Mouse (Mus musculus) c-Kit-positive CD71-negative TER-119-negative erythroid progenitor cells, embryonic 14.5 days (primary cell): ENCODE data around the gene Ldlr.
"Not testable (repeated sequence)": the region's sequence is repeated elsewhere in the genome, so short reads cannot be mapped to it uniquely, and the experiment has no call there.

Experiments used
- DNase-seq: peaks from one replicate; pipeline ENCODE4 v3.0.0-alpha.2; 2013; ENCODE audit warnings: low read depth

The Ldlr gene

GRCm38 (mm10) chr9:21758576-21759529 lies 35.6 kb downstream of the Ldlr start:
- DNase-seq: no peak

GRCm38 (mm10) chr9:21759718-21760117 lies 36.4 kb downstream of the Ldlr start:
- no peak for DNase-seq

GRCm38 (mm10) chr9:21760155-21761088 lies 37.1 kb downstream of the Ldlr start, which contains the start of gene Spc24:
Gene Spc24, minus strand, starts transcription at chr9:21760303.
- DNase-seq: peak; percentile 98

- DNase-seq: no peak
Observed at GRCm38 (mm10) chr9:21762135-21762534, 38.9 kb downstream of the Ldlr start.

- DNase-seq: no peak
Observed at GRCm38 (mm10) chr9:21764084-21764999, 41.1 kb downstream of the Ldlr start.

GRCm38 (mm10) chr9:21767896-21768295 lies 44.6 kb downstream of the Ldlr start:
- no peak for DNase-seq

- no peak for DNase-seq
Observed at GRCm38 (mm10) chr9:21768511-21769411, 45.5 kb downstream of the Ldlr start.

GRCm38 (mm10) chr9:21769558-21770183 lies 46.4 kb downstream of the Ldlr start:
- DNase-seq: no peak

GRCm38 (mm10) chr9:21773396-21773795 lies 50.1 kb downstream of the Ldlr start:
- DNase-seq: not testable (repeated sequence)

GRCm38 (mm10) chr9:21774353-21774752 lies 51.1 kb downstream of the Ldlr start:
- DNase-seq: no peak

GRCm38 (mm10) chr9:21777726-21778125 lies 54.4 kb downstream of the Ldlr start:
- no peak for DNase-seq

- no peak for DNase-seq
Observed at GRCm38 (mm10) chr9:21781657-21782468, 58.6 kb downstream of the Ldlr start.

GRCm38 (mm10) chr9:21784517-21785307 lies 61.4 kb downstream of the Ldlr start:
- no peak for DNase-seq

- not testable (repeated sequence) for DNase-seq
Observed at GRCm38 (mm10) chr9:21786309-21786708, 63.0 kb downstream of the Ldlr start.

- peak; percentile 37 for DNase-seq
Observed at GRCm38 (mm10) chr9:21786906-21787305, 63.6 kb downstream of the Ldlr start.

- no peak for DNase-seq
Observed at GRCm38 (mm10) chr9:21787654-21788053, 64.4 kb downstream of the Ldlr start.

GRCm38 (mm10) chr9:21788234-21788633 lies 65.0 kb downstream of the Ldlr start:
- no peak for DNase-seq

GRCm38 (mm10) chr9:21791861-21792260 lies 68.6 kb downstream of the Ldlr start:
- DNase-seq: no peak
